Mouse (Mus musculus) adrenal gland, adult 8-10 months (tissue): ENCODE measurements at regions not wholly inside any gene's neighbourhood (a gene's known extent, or its start where the extent isn't known, plus 50 kb on each side); places are given as distances from the start of the nearest gene placed in this dataset.

ENCODE experiments used
- DNase-seq: peaks from one replicate; pipeline ENCODE4 v3.0.0; 2022

GRCm38 (mm10) chr10:113759099-113759498 is 830.3 kb upstream of the Atxn7l3b start:
- DNase-seq: no peak

GRCm38 (mm10) chr10:113736224-113736623 is 807.4 kb upstream of the Atxn7l3b start:
- no peak for DNase-seq

GRCm38 (mm10) chr10:113705139-113705726 is 776.4 kb upstream of the Atxn7l3b start:
- DNase-seq: no peak

DNA sequence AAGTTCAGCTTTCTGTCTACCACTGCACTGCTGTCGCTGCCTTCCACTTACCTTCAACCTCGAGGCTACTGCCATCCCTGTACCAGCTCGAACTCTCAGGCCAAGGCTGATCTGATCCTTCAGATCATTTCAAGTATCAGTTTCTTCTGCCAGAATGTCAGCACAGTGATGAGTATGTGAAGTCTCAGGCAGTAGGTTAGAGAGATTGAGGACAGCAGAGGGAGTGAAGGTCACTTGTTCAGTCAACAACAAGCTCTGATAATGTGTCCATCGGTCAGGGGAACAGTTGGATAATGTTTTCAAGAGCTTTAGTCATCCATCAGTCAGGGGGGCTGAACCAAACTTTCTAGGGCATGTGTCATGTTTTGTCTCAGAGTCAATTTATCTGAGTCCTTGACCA is 741.8 kb upstream of the Atxn7l3b start:
- peak; percentile 32 for DNase-seq

GRCm38 (mm10) chr10:113652803-113653454 is 724.1 kb upstream of the Atxn7l3b start:
- peak; percentile 15 for DNase-seq

DNA sequence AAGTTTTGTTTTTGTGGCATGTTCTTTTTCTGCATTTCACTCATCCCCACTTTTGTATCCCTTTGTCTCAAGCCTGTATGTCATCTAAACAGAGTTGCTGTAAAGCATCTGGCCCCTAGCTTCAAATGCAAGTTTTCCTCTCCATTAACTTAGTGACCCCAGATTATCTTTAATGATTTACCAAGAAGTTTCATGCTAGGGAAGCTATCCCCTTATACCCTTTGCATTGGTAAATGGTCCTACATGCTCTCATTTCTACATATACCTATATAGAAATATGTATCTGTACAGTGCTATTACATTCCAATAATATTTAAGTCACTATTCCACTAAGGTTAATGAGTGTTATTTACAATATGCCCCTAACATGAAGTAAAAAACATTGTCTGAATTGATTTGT is 723.3 kb upstream of the Atxn7l3b start:
- DNase-seq: no peak

GRCm38 (mm10) chr10:113620420-113620819 is 691.6 kb upstream of the Atxn7l3b start:
- no peak for DNase-seq

DNA sequence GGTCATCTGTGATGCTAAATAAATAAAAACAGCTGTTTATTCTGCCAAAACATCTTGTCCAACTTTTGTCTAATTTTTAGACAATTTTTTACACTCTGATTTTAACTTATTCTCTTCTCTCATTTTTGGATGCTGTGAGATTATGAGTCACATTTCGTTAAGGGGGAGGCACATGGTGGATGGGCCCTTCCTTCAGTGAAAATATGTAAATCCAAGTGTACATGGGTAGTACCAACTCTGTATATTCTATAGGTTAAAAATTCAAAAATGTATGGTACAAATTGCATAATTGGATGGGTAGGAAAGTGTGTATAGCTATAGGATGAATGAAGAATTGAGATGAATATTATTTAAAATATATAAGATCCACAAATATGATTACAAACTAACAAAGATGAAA is 687.1 kb upstream of the Atxn7l3b start:
- no peak for DNase-seq

DNA sequence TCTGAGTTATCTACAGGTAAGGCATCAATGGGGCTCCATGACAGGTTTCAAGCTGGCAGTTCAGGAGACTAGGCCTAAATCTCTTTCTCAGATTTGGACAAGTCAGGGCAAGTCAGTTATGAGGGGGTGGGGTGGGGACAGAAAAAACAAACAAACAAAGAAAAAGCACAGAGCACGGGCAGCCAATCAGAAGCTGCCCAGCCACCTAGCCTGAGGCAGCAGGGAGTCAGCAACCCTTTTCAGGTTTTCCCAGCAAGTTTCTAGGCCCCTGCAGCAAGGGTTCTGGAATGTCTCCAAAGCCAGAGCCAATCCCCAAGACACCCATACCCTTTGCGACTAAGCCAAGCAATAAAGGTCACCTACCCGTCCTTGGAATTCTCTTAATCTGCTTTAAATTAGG is 664.6 kb upstream of the Atxn7l3b start:
- DNase-seq: no peak

DNA sequence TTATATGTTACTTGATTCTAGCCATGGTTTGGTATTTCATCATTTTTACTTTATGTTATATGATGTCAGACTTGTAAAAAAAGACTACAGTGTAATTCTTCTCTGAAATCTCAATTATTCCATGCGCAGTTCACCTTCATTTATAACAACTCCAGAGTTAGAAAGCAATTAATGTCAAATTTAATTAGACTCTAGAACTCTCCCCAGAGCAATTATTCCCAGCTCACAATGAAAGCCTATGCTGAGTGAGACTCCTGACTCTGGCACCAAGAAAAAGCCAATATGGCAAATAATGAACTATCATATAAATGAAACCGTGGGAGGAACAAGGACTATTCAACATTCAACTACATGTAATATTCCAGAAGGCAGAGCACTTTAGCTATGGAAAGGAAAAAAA is 663.3 kb upstream of the Atxn7l3b start:
- no peak for DNase-seq

DNA sequence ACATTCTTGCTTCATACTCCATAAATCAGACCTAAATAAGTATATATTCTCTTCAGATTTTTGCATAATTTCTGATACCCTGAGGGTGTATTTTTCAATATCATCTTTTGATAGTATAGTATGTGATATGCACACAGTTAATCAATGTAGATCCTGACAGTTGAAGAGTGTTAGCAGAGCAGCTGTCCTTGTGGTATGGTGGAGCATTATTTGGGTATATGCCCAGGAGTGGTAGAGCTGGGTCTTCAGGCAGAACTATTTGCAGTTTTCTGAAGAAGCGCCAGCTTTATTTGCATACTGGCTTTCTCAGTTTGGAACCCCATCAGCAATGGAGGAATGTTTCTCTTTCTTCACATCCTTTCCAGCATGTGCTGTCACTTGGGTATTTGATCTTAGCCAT is 641.5 kb upstream of the Atxn7l3b start:
- no peak for DNase-seq
